Mouse (Mus musculus) cerebellum, adult (tissue): ENCODE data around the gene Ccer2.
A peak's percentile ranks its signal among the peaks of the same experiment; 100 is the strongest.

ENCODE experiments used
- ATAC-seq: cut with Nextera tagmentation; 2 replicates; pipeline ENCODE4 v1.9.2; 2017; ENCODE audit warnings: mild to moderate bottlenecking, moderate library complexity, mixed read lengths; ENCODE audit not compliant: insufficient number of reproducible peaks, low FRiP score, low TSS enrichment

Ccer2 gene

GRCm38 (mm10) chr7:28756079-28756478, at the start of gene Ccer2:
Gene Ccer2 (plus strand): TSS chr7:28756174.
- no peak for ATAC-seq

- no peak for ATAC-seq
Measured at GRCm38 (mm10) chr7:28709454-28709853, 46.5 kb upstream of the Ccer2 start.

GRCm38 (mm10) chr7:28710962-28711361, 45.0 kb upstream of the Ccer2 start:
- no peak for ATAC-seq

- no peak for ATAC-seq
Measured at GRCm38 (mm10) chr7:28714667-28715066, 41.3 kb upstream of the Ccer2 start.

- ATAC-seq, result no peak
Measured at GRCm38 (mm10) chr7:28715598-28715997, 40.4 kb upstream of the Ccer2 start.

- peak; percentile 49; the same call in 1 of the 2 replicates for ATAC-seq
Measured at GRCm38 (mm10) chr7:28716590-28717281, 39.2 kb upstream of the Ccer2 start, which contains the start of gene Fbxo17. Gene Fbxo17 (plus strand): TSS chr7:28716804.

GRCm38 (mm10) chr7:28717726-28718125, 38.2 kb upstream of the Ccer2 start:
- ATAC-seq, result no peak

GRCm38 (mm10) chr7:28719159-28719558, 36.8 kb upstream of the Ccer2 start:
- no peak for ATAC-seq

- ATAC-seq, result no peak
Measured at GRCm38 (mm10) chr7:28719650-28720049, 36.3 kb upstream of the Ccer2 start.

- ATAC-seq, result no peak
Measured at GRCm38 (mm10) chr7:28720753-28721537, 35.0 kb upstream of the Ccer2 start.

GRCm38 (mm10) chr7:28722079-28722478, 33.9 kb upstream of the Ccer2 start:
- no peak for ATAC-seq

- ATAC-seq, result no peak
Measured at GRCm38 (mm10) chr7:28724613-28725012, 31.4 kb upstream of the Ccer2 start.

- peak; percentile 52; the same call in 1 of the 2 replicates for ATAC-seq
Measured at GRCm38 (mm10) chr7:28726600-28726999, 29.4 kb upstream of the Ccer2 start.

GRCm38 (mm10) chr7:28727649-28728340, 28.2 kb upstream of the Ccer2 start:
- no peak for ATAC-seq

- peak; percentile 52; the same call in 1 of the 2 replicates for ATAC-seq
Measured at GRCm38 (mm10) chr7:28732341-28733142, 23.4 kb upstream of the Ccer2 start.

GRCm38 (mm10) chr7:28733211-28733610, 22.8 kb upstream of the Ccer2 start:
- ATAC-seq, result no peak

GRCm38 (mm10) chr7:28735701-28736100, 20.3 kb upstream of the Ccer2 start:
- no peak for ATAC-seq

- no peak for ATAC-seq
Measured at GRCm38 (mm10) chr7:28739829-28740228, 16.1 kb upstream of the Ccer2 start.

- ATAC-seq, result no peak
Measured at GRCm38 (mm10) chr7:28740949-28741348, 15.0 kb upstream of the Ccer2 start.

GRCm38 (mm10) chr7:28741368-28741708, 14.6 kb upstream of the Ccer2 start:
- 0 out of 2 replicates have a peak, but pooled peaks have one; percentile 3 for ATAC-seq
